Mouse (Mus musculus) heart, embryonic 10.5 days (tissue): ENCODE measurements around the gene Vps8. TPM values are rescaled to one million over a fixed set of nuclear protein-coding genes. Genes with fewer than 3 reads are reported as not detected.
"Not testable (repeated sequence)": the region's sequence is repeated elsewhere in the genome, so short reads cannot be mapped to it uniquely, and the experiment has no call there.

Experiments
- DNase-seq: peaks from one replicate; pipeline ENCODE4 v3.0.0-alpha.2; 2017; ENCODE audit warnings: low spot score
- H3K27ac ChIP-seq: fragments of 300-500 bp; sonication (generic); 2 replicates; pipeline ENCODE4 v1.5.1; 2016; ENCODE audit warnings: mild to moderate bottlenecking
- H3K27me3 ChIP-seq: fragments of 300-500 bp; sonication (generic); 2 replicates; pipeline ENCODE4 v1.6.1; 2016; ENCODE audit warnings: mild to moderate bottlenecking; ENCODE audit not compliant: poor library complexity, insufficient read depth, severe bottlenecking
- H3K36me3 ChIP-seq: fragments of 300-500 bp; sonication (generic); 2 replicates; pipeline ENCODE4 v1.6.1; 2016; ENCODE audit warnings: mild to moderate bottlenecking, moderate library complexity
- H3K4me1 ChIP-seq: fragments of 300-500 bp; sonication (generic); 2 replicates; pipeline ENCODE4 v1.6.1; 2016; ENCODE audit warnings: mild to moderate bottlenecking
- H3K4me3 ChIP-seq: fragments of 300-500 bp; sonication (generic); 2 replicates; pipeline ENCODE4 v1.5.1; 2016; ENCODE audit warnings: mild to moderate bottlenecking, moderate library complexity
- H3K9me3 ChIP-seq: fragments of 300-500 bp; sonication (generic); 2 replicates; pipeline ENCODE4 v1.6.1; 2016; ENCODE audit warnings: mild to moderate bottlenecking, moderate library complexity
- WGBS: fragments of 180-500 bp; shearing (Covaris S2); methylation state at CpG from one replicate; pipeline ENCODE4 v1.1.7; 2016; 5-methylcytosine and 5-hydroxymethylcytosine counted together
- polyA plus RNA-seq: library from polyadenylated mRNA; unstranded; fragments of >200 nt; fragmentation: Nextera tagmentation; extraction: Ambion mirVana; gene quantifications from 2 replicates; pipeline ENCODE4 v1.2.1, GENCODE M21; 2016

Gene Vps8
- polyA plus RNA-seq, 1 experiment from 2014 or later = 20.6 TPM

GRCm38 (mm10) chr16:21673651-21674050, 250.7 kb downstream of the Vps8 start:
- not testable (repeated sequence) for H3K27me3 ChIP-seq, DNase-seq, H3K4me3 ChIP-seq, H3K4me1 ChIP-seq, H3K27ac ChIP-seq, H3K9me3 ChIP-seq
- H3K36me3 ChIP-seq = peaks cover 16% of the 10 kb centered on the region; the same call in 1 of the 2 replicates
- 94% methylated on average over 1 of the region's 1 CpGs for whole genome bisulfite sequencing

- no peaks in the 10 kb centered on the region for H3K4me1 ChIP-seq
- no peaks in the 10 kb centered on the region for H3K9me3 ChIP-seq
- no peak overlapping the region for H3K27ac ChIP-seq
- H3K4me3 ChIP-seq = no peak overlapping the region
- no peak for DNase-seq
- WGBS = 78% methylated on average over 7 of the region's 7 CpGs
- H3K27me3 ChIP-seq = no peaks in the 10 kb centered on the region
- H3K36me3 ChIP-seq = peaks cover 16% of the 10 kb centered on the region; the same call in 1 of the 2 replicates
These were observed 253.9 kb downstream of the Vps8 start for GRCm38 (mm10) chr16:21676791-21677190.

GRCm38 (mm10) chr16:21687406-21687805, 264.5 kb downstream of the Vps8 start:
- H3K27me3 ChIP-seq = no peaks in the 10 kb centered on the region
- H3K36me3 ChIP-seq = peaks cover 6% of the 10 kb centered on the region; the same call in 1 of the 2 replicates
- DNase-seq = no peak
- no peak overlapping the region for H3K4me3 ChIP-seq
- H3K9me3 ChIP-seq = no peaks in the 10 kb centered on the region
- 56% methylated on average over 5 of the region's 5 CpGs for WGBS
- peaks cover 28% of the 10 kb centered on the region for H3K4me1 ChIP-seq
- no peak overlapping the region for H3K27ac ChIP-seq

- Histone ChIP-seq H3K4me1 (peaks cover 35% of the 10 kb centered on the region), H3K4me3 (no peak overlapping the region), H3K27me3 (no peaks in the 10 kb centered on the region), H3K27ac (no peak overlapping the region), H3K36me3 (no peaks in the 10 kb centered on the region), H3K9me3 (no peaks in the 10 kb centered on the region)
- DNase-seq = no peak
- WGBS = 78% methylated on average over 5 of the region's 5 CpGs
These were observed 266.2 kb downstream of the Vps8 start for GRCm38 (mm10) chr16:21689141-21689540.

DNA sequence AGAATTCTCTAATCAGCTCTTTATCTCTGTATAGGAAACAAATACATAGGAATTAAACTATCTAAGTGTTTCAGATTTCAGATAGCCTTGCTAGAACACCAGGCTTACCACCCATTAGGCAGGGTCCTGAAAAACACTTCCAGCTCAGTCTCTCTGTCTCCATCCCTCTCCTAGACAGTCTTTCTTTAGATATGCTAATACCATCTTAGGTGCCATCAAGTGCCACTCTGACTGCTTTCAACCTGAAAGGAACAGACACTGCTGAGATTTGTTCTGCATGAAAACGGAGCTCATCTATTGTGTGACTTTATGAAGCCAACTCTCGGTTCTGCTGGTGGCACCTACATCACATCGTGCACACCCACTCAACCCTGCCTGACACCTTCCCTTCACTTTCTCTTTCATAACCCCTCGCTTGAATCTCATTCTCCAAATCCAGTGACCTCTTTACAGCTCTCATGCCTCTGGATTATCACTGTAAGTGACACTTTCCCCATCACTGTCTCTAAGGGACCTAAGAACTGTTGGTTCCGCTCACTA, 267.4 kb downstream of the Vps8 start:
- Histone ChIP-seq H3K4me3 (no peak overlapping the region), H3K9me3 (no peaks in the 10 kb centered on the region), H3K27me3 (no peaks in the 10 kb centered on the region), H3K27ac (no peak overlapping the region), H3K4me1 (peaks cover 43% of the 10 kb centered on the region), H3K36me3 (no peaks in the 10 kb centered on the region)
- whole genome bisulfite sequencing = 38% methylated on average over 5 of the region's 5 CpGs
- DNase-seq = no peak

DNA sequence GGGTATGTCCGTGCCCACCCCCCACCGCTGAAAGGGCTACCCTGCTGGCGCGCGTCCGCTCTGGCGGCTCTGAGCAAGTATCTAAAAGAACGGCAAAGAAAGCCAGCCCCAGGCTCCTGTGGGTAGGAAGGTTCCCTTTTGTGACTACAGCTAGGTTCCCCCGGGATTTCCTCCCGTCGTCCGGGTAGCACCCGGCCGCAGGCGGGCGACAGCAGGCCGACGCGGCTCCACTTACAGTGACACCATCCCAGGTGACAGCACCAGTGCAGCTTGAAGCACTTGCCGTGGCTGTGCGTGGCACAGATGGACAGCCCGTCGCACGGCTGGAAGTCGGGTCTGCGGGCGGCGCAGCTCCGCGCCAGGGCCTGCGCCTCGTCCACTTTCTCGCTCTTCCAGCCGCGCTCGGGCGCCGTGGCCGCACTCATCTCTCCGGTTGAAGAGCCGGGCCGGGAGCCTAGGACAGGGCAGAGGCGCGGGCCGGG, 271.1 kb downstream of the Vps8 start:
- under 1% methylated on average over 45 of the region's 45 CpGs for WGBS
- Histone ChIP-seq H3K4me1 (peaks cover 42% of the 10 kb centered on the region), H3K4me3 (peak overlapping the region; percentile 90), H3K36me3 (no peaks in the 10 kb centered on the region), H3K27ac (peak overlapping the region; percentile 96), H3K27me3 (no peaks in the 10 kb centered on the region), H3K9me3 (no peaks in the 10 kb centered on the region)
- peak; percentile 81 for DNase-seq

Other genes with a start within 250 kb of the Vps8 start
- gene Ephb3, start 218.4 kb upstream of the Vps8 start, polyA plus RNA-seq = 24.5 and 25.3 TPM in 2 replicates